ENCODE assay signal across 11 mouse cellular contexts in the genomic region with DNA sequence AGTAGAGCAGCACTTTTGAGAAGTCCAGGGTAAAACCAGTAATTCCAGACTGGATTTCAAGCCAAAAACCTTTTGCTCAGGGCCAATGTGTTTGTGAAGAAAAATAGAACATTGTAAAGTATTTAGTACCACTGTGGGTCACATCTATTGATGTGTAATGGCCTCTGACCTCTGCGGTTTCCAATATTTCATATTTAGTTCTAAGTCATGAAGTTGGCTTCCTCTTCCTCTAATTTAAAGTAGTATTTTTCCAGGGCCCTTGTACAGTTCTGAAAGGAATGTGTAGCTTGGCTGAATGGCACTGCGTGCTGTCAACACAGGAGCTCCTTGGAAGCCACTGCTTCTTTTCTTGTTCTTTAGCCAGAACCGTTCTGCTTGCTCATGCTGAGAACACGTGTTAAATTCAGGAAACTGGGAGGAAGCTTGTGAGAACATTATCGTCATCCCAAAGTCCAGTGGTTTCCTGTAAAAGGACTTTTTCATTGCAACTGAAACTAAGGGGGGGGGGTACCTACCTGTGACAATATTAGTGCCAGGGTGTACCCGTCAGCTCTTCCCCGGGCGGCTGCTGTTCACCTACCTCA. TPM values are rescaled to one million over a fixed set of nuclear protein-coding genes. Genes with fewer than 3 reads are reported as not detected.
DNase-seq lines count a peak whose midpoint lies in the region; ATAC-seq and TF ChIP-seq lines count a peak whose summit lies in the region.
"Had no signal": no experiment of that assay in that cellular context is flagged by ENCODE, and none has a peak within 500 bp of the region (broad histone marks: within the 10 kb centered on the region; RNA-seq: fewer than 3 reads in every experiment).

No protein-coding gene starts in this region.

- no peak for TF ChIP-seq CTCF in lung, embryonic 14.5 days (IDR thresholded peaks at IDR 0.05; ENCODE audit: low read depth)

- no peak overlapping the region for H3K27ac ChIP-seq in lung, embryonic 14.5 days (ENCODE audit: low read depth)
- no peak overlapping the region for H3K27ac ChIP-seq in forebrain, embryonic 16.5 days (ENCODE audit: low read length)
- H3K27ac ChIP-seq: heart, embryonic 13.5 days had no signal

- H3K36me3 ChIP-seq in lung, embryonic 14.5 days (ENCODE audit: insufficient read depth), result no peaks in the 10 kb centered on the region
- H3K36me3 ChIP-seq in forebrain, embryonic 16.5 days (ENCODE audit: control insufficient read depth, insufficient read depth), result no peaks in the 10 kb centered on the region
- H3K36me3 ChIP-seq: heart, embryonic 13.5 days had no signal

- WGBS in lung, embryonic 14.5 days, result 75% methylated on average over 8 of the region's 8 CpGs
- 76% methylated on average over 8 of the region's 8 CpGs for WGBS in forebrain, embryonic 16.5 days

- H3K4me3 ChIP-seq in lung, embryonic 14.5 days (ENCODE audit: low read depth, low read length), result no peak overlapping the region
- H3K4me3 ChIP-seq in forebrain, embryonic 16.5 days (replicated peaks; ENCODE audit: low read length), result no peak overlapping the region
- H3K4me3 ChIP-seq: heart, embryonic 13.5 days had no signal

- peak; percentile 30 for DNase-seq in gastrocnemius, postnatal 25 days
- no peak for DNase-seq in gastrocnemius, postnatal 4 days (ENCODE audit: low spot score in 2 of 2)
- DNase-seq in lung, embryonic 14.5 days, result peak; percentile 13
- DNase-seq in lung, postnatal 14 days, result no peak
- no peak for DNase-seq in urinary bladder, postnatal 14 days (ENCODE audit: low spot score)
- DNase-seq in frontal cortex, postnatal 25 days (ENCODE audit: low spot score in 2 of 2), result no peak
- DNase-seq: thymus, postnatal 14 days had no signal

- no peaks in the 10 kb centered on the region for H3K27me3 ChIP-seq in lung, embryonic 14.5 days (ENCODE audit: insufficient read depth, low read length)
- no peaks in the 10 kb centered on the region for H3K27me3 ChIP-seq in forebrain, embryonic 16.5 days (replicated peaks; ENCODE audit: control insufficient read depth, insufficient read depth, low read length)
- H3K27me3 ChIP-seq: heart, embryonic 13.5 days had no signal

- H3K9me3 ChIP-seq in lung, embryonic 14.5 days (ENCODE audit: low read depth, low read length), result no peaks in the 10 kb centered on the region
- H3K9me3 ChIP-seq in forebrain, embryonic 16.5 days (ENCODE audit: control insufficient read depth, low read length), result no peaks in the 10 kb centered on the region
- H3K9me3 ChIP-seq: heart, embryonic 13.5 days had no signal

- no peak overlapping the region for H3K4me2 ChIP-seq in lung, embryonic 14.5 days
- no peak overlapping the region for H3K4me2 ChIP-seq in forebrain, embryonic 16.5 days (ENCODE audit: low read length)
- H3K4me2 ChIP-seq: heart, embryonic 13.5 days had no signal

- no peak for ATAC-seq in lung, embryonic 14.5 days (ENCODE audit: insufficient read depth)
- peak; percentile 79 to 92 for ATAC-seq in hematopoietic stem cell, adult 5-6 weeks (replicated peaks in 1 of 2; ENCODE audit: insufficient read depth in 1 of 2, low FRiP score in 2 of 2, low TSS enrichment in 1 of 2, low read depth in 1 of 2, poor library complexity in 2 of 2, severe bottlenecking in 2 of 2)
- ATAC-seq in forebrain, embryonic 16.5 days, result no peak
- ATAC-seq: Patski had no signal

- H3K4me1 ChIP-seq in lung, embryonic 14.5 days (ENCODE audit: insufficient read depth), result no peaks in the 10 kb centered on the region
- peaks cover 3% of the 10 kb centered on the region; the same call in 1 of the 2 replicates for H3K4me1 ChIP-seq in forebrain, embryonic 16.5 days (replicated peaks; ENCODE audit: control insufficient read depth, insufficient read depth, low read length)

- no peak overlapping the region for H3K9ac ChIP-seq in lung, embryonic 14.5 days
- H3K9ac ChIP-seq in forebrain, embryonic 16.5 days (replicated peaks; ENCODE audit: low read depth, low read length), result no peak overlapping the region
- H3K9ac ChIP-seq: heart, embryonic 13.5 days had no signal

RNA-seq across cellular contexts. Expression of a gene that starts 7.1 kb away (rescaled TPM):
- total RNA-seq in gastrocnemius, postnatal 25 days (2021), result 1 to 10 TPM; 7.6 to 9.3 TPM
- total RNA-seq in gastrocnemius, postnatal 4 days (2021), result 10 to 100 TPM; 13.8 to 15.4 TPM
- 6.0 TPM in 2 replicates for polyA plus RNA-seq in lung, embryonic 14.5 days (2014; fragmentation: Nextera tagmentation; extraction: Ambion mirVana)
- 56.1 and 62.3 TPM in 2 replicates for total RNA-seq in hematopoietic stem cell, adult 5-6 weeks (2017)
- polyA plus RNA-seq in forebrain, embryonic 16.5 days (2015; fragmentation: Nextera tagmentation; extraction: Ambion mirVana), result 6.4 and 6.9 TPM in 2 replicates

Comparison
In these comparisons a context has a peak if more than half of its experiments do, and no peak if none do; other contexts are left out.
1. DNase-seq: peak in gastrocnemius, postnatal 25 days (single experiment) and lung, embryonic 14.5 days (single experiment); none in gastrocnemius, postnatal 4 days (0 of 2), lung, postnatal 14 days (single experiment), urinary bladder, postnatal 14 days (single experiment) and frontal cortex, postnatal 25 days (0 of 2).
2. ATAC-seq: peak in hematopoietic stem cell, adult 5-6 weeks (2 of 2); none in lung, embryonic 14.5 days (single experiment) and forebrain, embryonic 16.5 days (single experiment).